Mouse (Mus musculus): Measurements from ENCODE around the gene Cript. TPM values are rescaled to one million over a fixed set of nuclear protein-coding genes. Genes with fewer than 3 reads are reported as not detected.
"Not testable (repeated sequence)": the region's sequence is repeated elsewhere in the genome, so short reads cannot be mapped to it uniquely, and the experiment has no call there.

Cript gene
- polyA plus RNA-seq, 1 experiment from 2014 or later, result 84.3 TPM

- H3K4me2 ChIP-seq, result no peak overlapping the region
- no peaks in the 10 kb centered on the region for H3K36me3 ChIP-seq
- no peak overlapping the region for H3K4me3 ChIP-seq
- no peaks in the 10 kb centered on the region for H3K27me3 ChIP-seq (replicated peaks)
- peaks cover 4% of the 10 kb centered on the region; the same call in 1 of the 2 replicates for H3K9me3 ChIP-seq (replicated peaks)
- no peak overlapping the region for H3K9ac ChIP-seq
- ATAC-seq, result no peak
- H3K27ac ChIP-seq, result no peak overlapping the region
- H3K4me1 ChIP-seq, result no peaks in the 10 kb centered on the region
These were observed 48.1 kb downstream of the Cript start for GRCm38 (mm10) chr17:87073470-87073869.

- H3K9ac ChIP-seq; H3K9me3 ChIP-seq (replicated peaks); H3K4me2 ChIP-seq; H3K4me3 ChIP-seq; H3K4me1 ChIP-seq; H3K36me3 ChIP-seq; H3K27me3 ChIP-seq (replicated peaks); ATAC-seq; H3K27ac ChIP-seq: not testable (repeated sequence)
- WGBS (ENCODE audit: insufficient replicate concordance), result 83% methylated on average over 17 of the region's 17 CpGs
These were observed 52.9 kb downstream of the Cript start for GRCm38 (mm10) chr17:87078217-87078616.

GRCm38 (mm10) chr17:87080724-87081123, 55.4 kb downstream of the Cript start:
- H3K9me3 ChIP-seq (replicated peaks), result no peaks in the 10 kb centered on the region
- H3K4me3 ChIP-seq, result no peak overlapping the region
- H3K9ac ChIP-seq, result no peak overlapping the region
- WGBS (ENCODE audit: insufficient replicate concordance), result 72% methylated on average over 7 of the region's 7 CpGs
- no peaks in the 10 kb centered on the region for H3K4me1 ChIP-seq
- ATAC-seq, result no peak
- no peak overlapping the region for H3K4me2 ChIP-seq
- no peaks in the 10 kb centered on the region for H3K36me3 ChIP-seq
- no peaks in the 10 kb centered on the region for H3K27me3 ChIP-seq (replicated peaks)
- no peak overlapping the region for H3K27ac ChIP-seq

- H3K9ac ChIP-seq, result no peak overlapping the region
- ATAC-seq, result no peak
- H3K9me3 ChIP-seq (replicated peaks), result no peaks in the 10 kb centered on the region
- H3K27ac ChIP-seq, result no peak overlapping the region
- H3K27me3 ChIP-seq (replicated peaks), result no peaks in the 10 kb centered on the region
- H3K4me1 ChIP-seq, result no peaks in the 10 kb centered on the region
- no peak overlapping the region for H3K4me3 ChIP-seq
- 69% methylated on average over 4 of the region's 4 CpGs for WGBS (ENCODE audit: insufficient replicate concordance)
- H3K36me3 ChIP-seq, result no peaks in the 10 kb centered on the region
- no peak overlapping the region for H3K4me2 ChIP-seq
These were observed 57.2 kb downstream of the Cript start for GRCm38 (mm10) chr17:87082547-87082946.

- no peaks in the 10 kb centered on the region for H3K36me3 ChIP-seq
- no peaks in the 10 kb centered on the region for H3K27me3 ChIP-seq (replicated peaks)
- no peak for ATAC-seq
- no peaks in the 10 kb centered on the region for H3K9me3 ChIP-seq (replicated peaks)
- H3K4me2 ChIP-seq, result no peak overlapping the region
- 68% methylated on average over 5 of the region's 5 CpGs for WGBS (ENCODE audit: insufficient replicate concordance)
- H3K4me3 ChIP-seq, result no peak overlapping the region
- H3K27ac ChIP-seq, result no peak overlapping the region
- H3K4me1 ChIP-seq, result no peaks in the 10 kb centered on the region
- no peak overlapping the region for H3K9ac ChIP-seq
These were observed 58.3 kb downstream of the Cript start for GRCm38 (mm10) chr17:87083671-87084070.

Other genes starting within 250 kb of the Cript start
- gene Tmem247, start 108.2 kb upstream of the Cript start, polyA plus RNA-seq (2016; fragmentation: Nextera tagmentation; extraction: Ambion mirVana), result not detected in 2 replicates
- not detected in 2 replicates for gene Atp6v1e2, start 77.7 kb upstream of the Cript start, polyA plus RNA-seq (2016; fragmentation: Nextera tagmentation; extraction: Ambion mirVana)
- gene Rhoq, start 62.5 kb upstream of the Cript start, polyA plus RNA-seq (2016; fragmentation: Nextera tagmentation; extraction: Ambion mirVana), result 2.7 and 3.6 TPM in 2 replicates
- 18.6 and 19.8 TPM in 2 replicates for gene Pigf, start 144 bp upstream of the Cript start, polyA plus RNA-seq (2016; fragmentation: Nextera tagmentation; extraction: Ambion mirVana)
- gene Socs5, start 82.1 kb downstream of the Cript start, polyA plus RNA-seq (2016; fragmentation: Nextera tagmentation; extraction: Ambion mirVana), result 4.8 and 6.0 TPM in 2 replicates
- 47.5 and 51.3 TPM in 2 replicates for gene Mcfd2, start 240.4 kb downstream of the Cript start, polyA plus RNA-seq (2016; fragmentation: Nextera tagmentation; extraction: Ambion mirVana)

All from liver, embryonic 12.5 days (tissue).